Mouse (Mus musculus): ENCODE measurements at regions not wholly inside any gene's neighbourhood (a gene's known extent, or its start where the extent isn't known, plus 50 kb on each side); places are given as distances from the start of the nearest gene placed in this dataset.

GRCm38 (mm10) chr4:131060706-131061105 lies 116.5 kb downstream of the Matn1 start:
- 9% methylated on average over 2 of the region's 2 CpGs for WGBS
- Histone ChIP-seq H3K9ac (no peak overlapping the region), H3K36me3 (replicated peaks) (no peaks in the 10 kb centered on the region), H3K9me3 (no peaks in the 10 kb centered on the region), H3K27me3 (replicated peaks) (peaks cover 3% of the 10 kb centered on the region; the same call in 1 of the 2 replicates), H3K27ac (no peak overlapping the region), H3K4me1 (peaks cover 12% of the 10 kb centered on the region), H3K4me2 (no peak overlapping the region), H3K4me3 (no peak overlapping the region)
- ATAC-seq (replicated peaks), result peak; percentile 20; the same call in 1 of the 2 replicates

- no peak for ATAC-seq (replicated peaks)
- Histone ChIP-seq H3K9ac (no peak overlapping the region), H3K4me2 (no peak overlapping the region), H3K27me3 (replicated peaks) (peaks cover 3% of the 10 kb centered on the region; the same call in 1 of the 2 replicates), H3K36me3 (replicated peaks) (no peaks in the 10 kb centered on the region), H3K4me3 (no peak overlapping the region), H3K27ac (no peak overlapping the region), H3K9me3 (no peaks in the 10 kb centered on the region), H3K4me1 (peaks cover 28% of the 10 kb centered on the region)
- WGBS, result 81% methylated on average over 4 of the region's 4 CpGs
Observed at GRCm38 (mm10) chr4:131062592-131062991, 118.4 kb downstream of the Matn1 start.

GRCm38 (mm10) chr4:131066186-131066939 lies 122.2 kb downstream of the Matn1 start:
- H3K27ac ChIP-seq, result peak overlapping the region; percentile 48
- 13% methylated on average over 8 of the region's 8 CpGs for WGBS
- H3K27me3 ChIP-seq (replicated peaks), result peaks cover 3% of the 10 kb centered on the region; the same call in 1 of the 2 replicates
- H3K9me3 ChIP-seq, result no peaks in the 10 kb centered on the region
- no peak overlapping the region for H3K4me3 ChIP-seq
- H3K4me1 ChIP-seq, result peaks cover 17% of the 10 kb centered on the region
- no peak overlapping the region for H3K4me2 ChIP-seq
- no peak overlapping the region for H3K9ac ChIP-seq
- peak; percentile 90 for ATAC-seq (replicated peaks)
- H3K36me3 ChIP-seq (replicated peaks), result no peaks in the 10 kb centered on the region

GRCm38 (mm10) chr4:131070566-131070965 lies 126.4 kb downstream of the Matn1 start:
- H3K4me2 ChIP-seq, result no peak overlapping the region
- ATAC-seq (replicated peaks), result no peak

GRCm38 (mm10) chr4:131072623-131073022 lies 128.4 kb downstream of the Matn1 start:
- Histone ChIP-seq H3K27me3 (replicated peaks) (no peaks in the 10 kb centered on the region), H3K27ac (no peak overlapping the region), H3K4me2 (no peak overlapping the region), H3K9ac (no peak overlapping the region), H3K36me3 (replicated peaks) (no peaks in the 10 kb centered on the region), H3K4me3 (no peak overlapping the region), H3K4me1 (no peaks in the 10 kb centered on the region), H3K9me3 (no peaks in the 10 kb centered on the region)
- no peak for ATAC-seq (replicated peaks)
- WGBS, result 94% methylated on average over 2 of the region's 2 CpGs

More at GRCm38 (mm10) chr4:131070566-131070965, 126.4 kb downstream of the Matn1 start:
- Histone ChIP-seq H3K4me3 (no peak overlapping the region), H3K27me3 (replicated peaks) (no peaks in the 10 kb centered on the region), H3K27ac (no peak overlapping the region), H3K9ac (no peak overlapping the region), H3K4me1 (peaks cover 17% of the 10 kb centered on the region), H3K36me3 (replicated peaks) (no peaks in the 10 kb centered on the region), H3K9me3 (no peaks in the 10 kb centered on the region)

GRCm38 (mm10) chr4:131073420-131073819 lies 129.2 kb downstream of the Matn1 start:
- H3K27ac ChIP-seq, result no peak overlapping the region
- no peak overlapping the region for H3K9ac ChIP-seq
- no peaks in the 10 kb centered on the region for H3K36me3 ChIP-seq (replicated peaks)
- H3K4me3 ChIP-seq, result no peak overlapping the region
- WGBS, result 47% methylated on average over 8 of the region's 8 CpGs
- ATAC-seq (replicated peaks), result no peak
- no peak overlapping the region for H3K4me2 ChIP-seq
- no peaks in the 10 kb centered on the region for H3K9me3 ChIP-seq
- no peaks in the 10 kb centered on the region for H3K27me3 ChIP-seq (replicated peaks)
- H3K4me1 ChIP-seq, result peaks cover 6% of the 10 kb centered on the region; the same call in 1 of the 2 replicates

GRCm38 (mm10) chr4:131075326-131075932 lies 131.2 kb downstream of the Matn1 start:
- no peak overlapping the region for H3K4me2 ChIP-seq
- H3K27me3 ChIP-seq (replicated peaks), result no peaks in the 10 kb centered on the region
- ATAC-seq (replicated peaks), result no peak
- peak overlapping the region; percentile 31; the same call in 1 of the 2 replicates for H3K27ac ChIP-seq
- no peaks in the 10 kb centered on the region for H3K9me3 ChIP-seq
- WGBS, result 15% methylated on average over 8 of the region's 8 CpGs
- no peak overlapping the region for H3K9ac ChIP-seq
- no peaks in the 10 kb centered on the region for H3K36me3 ChIP-seq (replicated peaks)
- H3K4me1 ChIP-seq, result peaks cover 17% of the 10 kb centered on the region
- H3K4me3 ChIP-seq, result no peak overlapping the region

- H3K4me2 ChIP-seq, result no peak overlapping the region
- H3K27ac ChIP-seq, result no peak overlapping the region
- 74% methylated on average over 3 of the region's 3 CpGs for WGBS
- no peaks in the 10 kb centered on the region for H3K27me3 ChIP-seq (replicated peaks)
- H3K9me3 ChIP-seq, result no peaks in the 10 kb centered on the region
- peaks cover 21% of the 10 kb centered on the region for H3K4me1 ChIP-seq
- H3K9ac ChIP-seq, result no peak overlapping the region
- no peak for ATAC-seq (replicated peaks)
- no peaks in the 10 kb centered on the region for H3K36me3 ChIP-seq (replicated peaks)
- H3K4me3 ChIP-seq, result no peak overlapping the region
Observed at GRCm38 (mm10) chr4:131076628-131077027, 132.4 kb downstream of the Matn1 start.

- 0 out of 2 replicates have a peak, but pooled peaks have one; percentile 9 for ATAC-seq (replicated peaks)
Observed at GRCm38 (mm10) chr4:131080113-131080512, 135.9 kb downstream of the Matn1 start.

GRCm38 (mm10) chr4:131083405-131083804 lies 139.2 kb downstream of the Matn1 start:
- Histone ChIP-seq H3K27me3 (replicated peaks) (no peaks in the 10 kb centered on the region), H3K9me3 (no peaks in the 10 kb centered on the region), H3K36me3 (replicated peaks) (no peaks in the 10 kb centered on the region), H3K4me3 (no peak overlapping the region), H3K4me1 (peaks cover 14% of the 10 kb centered on the region), H3K9ac (no peak overlapping the region), H3K27ac (no peak overlapping the region), H3K4me2 (no peak overlapping the region)
- WGBS, result 39% methylated on average over 3 of the region's 3 CpGs
- ATAC-seq (replicated peaks), result no peak

More at GRCm38 (mm10) chr4:131080113-131080512, 135.9 kb downstream of the Matn1 start:
- Histone ChIP-seq H3K9ac (no peak overlapping the region), H3K9me3 (no peaks in the 10 kb centered on the region), H3K4me3 (no peak overlapping the region), H3K36me3 (replicated peaks) (no peaks in the 10 kb centered on the region), H3K4me1 (peaks cover 21% of the 10 kb centered on the region), H3K27me3 (replicated peaks) (no peaks in the 10 kb centered on the region), H3K4me2 (no peak overlapping the region), H3K27ac (peak overlapping the region; percentile 63; the same call in 1 of the 2 replicates)
- WGBS, result 3% methylated on average over 1 of the region's 1 CpGs

GRCm38 (mm10) chr4:131097421-131097820 lies 153.2 kb downstream of the Matn1 start:
- no peak overlapping the region for H3K4me3 ChIP-seq
- H3K27ac ChIP-seq, result no peak overlapping the region
- WGBS, result 61% methylated on average over 6 of the region's 6 CpGs
- ATAC-seq (replicated peaks), result no peak
- no peak overlapping the region for H3K4me2 ChIP-seq
- no peaks in the 10 kb centered on the region for H3K9me3 ChIP-seq
- H3K4me1 ChIP-seq, result peaks cover 14% of the 10 kb centered on the region
- H3K36me3 ChIP-seq (replicated peaks), result no peaks in the 10 kb centered on the region
- H3K9ac ChIP-seq, result no peak overlapping the region
- no peaks in the 10 kb centered on the region for H3K27me3 ChIP-seq (replicated peaks)

- H3K4me3 ChIP-seq, result no peak overlapping the region
- H3K27ac ChIP-seq, result no peak overlapping the region
- H3K36me3 ChIP-seq (replicated peaks), result no peaks in the 10 kb centered on the region
- peak overlapping the region; percentile 16; the same call in 1 of the 2 replicates for H3K4me2 ChIP-seq
- 0 out of 2 replicates have a peak, but pooled peaks cover 4% of the 10 kb centered on the region for H3K27me3 ChIP-seq (replicated peaks)
- ATAC-seq (replicated peaks), result peak; percentile 45; the same call in 1 of the 2 replicates
- 39% methylated on average over 10 of the region's 10 CpGs for WGBS
- H3K9me3 ChIP-seq, result no peaks in the 10 kb centered on the region
- H3K9ac ChIP-seq, result no peak overlapping the region
- H3K4me1 ChIP-seq, result peaks cover 14% of the 10 kb centered on the region
Observed at GRCm38 (mm10) chr4:131100093-131100795, 156.1 kb downstream of the Matn1 start.

Measured in midbrain, embryonic 15.5 days (tissue).